Mouse (Mus musculus) hindbrain, embryonic 13.5 days (tissue): ENCODE results near the gene Ptgfrn. TPM values are rescaled to one million over a fixed set of nuclear protein-coding genes. Genes with fewer than 3 reads are reported as not detected.

Experiments used
- polyA plus RNA-seq: library from polyadenylated mRNA; unstranded; fragments of >200 nt; fragmentation: Nextera tagmentation; extraction: Ambion mirVana; gene quantifications from 2 replicates; pipeline ENCODE4 v1.2.1, GENCODE M21; 2015

Ptgfrn gene
- polyA plus RNA-seq, 1 experiment from 2014 or later, result 2.1 TPM

Other genes with a start within 250 kb of the Ptgfrn start
- gene Trim45, start 188.1 kb downstream of the Ptgfrn start, polyA plus RNA-seq, result 7.5 and 8.3 TPM in 2 replicates
- gene Ttf2, start 140.6 kb downstream of the Ptgfrn start, polyA plus RNA-seq, result 6.3 and 6.5 TPM in 2 replicates
- 0.12 TPM in 1 of 2 replicates, not detected in the other for gene Cd101, start 80.7 kb downstream of the Ptgfrn start, polyA plus RNA-seq
- 0.17 TPM in 1 of 2 replicates, not detected in the other for gene Cd2, start 177.7 kb upstream of the Ptgfrn start, polyA plus RNA-seq